Mouse (Mus musculus): ENCODE data around the gene Hspb1.

Gene Hspb1

DNA sequence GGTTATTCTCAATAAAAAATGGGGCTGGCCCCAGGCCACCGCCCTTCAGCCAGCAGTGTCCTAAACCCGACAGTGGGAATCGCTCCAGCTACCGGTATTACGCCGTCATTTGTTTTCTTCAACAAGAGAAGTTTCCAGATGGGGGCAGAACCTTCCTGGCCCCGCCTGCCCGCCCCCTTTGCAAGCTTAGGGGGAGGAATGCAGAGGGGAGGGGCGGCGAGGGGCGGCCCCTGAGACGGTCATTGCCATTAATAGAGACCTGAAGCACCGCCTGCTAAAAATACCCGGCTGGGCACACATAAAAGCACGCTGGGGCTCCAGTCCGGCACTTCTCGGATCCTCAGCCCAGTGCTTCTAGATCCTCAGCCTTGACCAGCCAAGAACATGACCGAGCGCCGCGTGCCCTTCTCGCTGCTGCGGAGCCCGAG, at the start of gene Hspb1:
Gene Hspb1 (plus strand): TSS at position 245 of the 428 bp plus-strand sequence.
- in situ Hi-C loops (cut with MboI, MseI) = no loop called here

DNA sequence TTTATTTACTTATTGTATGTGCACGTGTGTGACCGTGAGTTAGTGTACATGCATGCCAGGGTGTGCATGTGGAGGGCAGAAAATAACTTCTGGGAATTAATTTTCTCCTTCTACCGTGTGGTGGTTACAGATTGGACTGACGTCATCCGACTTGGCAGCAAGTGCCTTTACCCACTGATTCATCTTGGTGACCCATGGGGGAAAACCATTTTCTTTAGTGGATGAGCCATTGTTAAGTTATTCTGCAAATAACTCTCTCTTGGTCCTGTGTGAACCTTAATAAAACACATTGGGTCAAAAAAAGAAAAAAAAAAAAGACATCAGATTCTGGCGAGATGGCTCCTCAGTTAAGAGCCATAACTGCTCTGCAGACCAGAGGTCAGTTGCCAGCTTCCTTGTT, 46.1 kb upstream of the Hspb1 start:
- in situ Hi-C loops (cut with MboI, MseI) = loop anchor here (10.0 kb wide), 1 partner anchor 1363 kb away; no protein-coding TSS in a partner anchor

GRCm38 (mm10) chr5:135843418-135843817, 44.3 kb upstream of the Hspb1 start:
- in situ Hi-C loops (cut with MboI, MseI) = loop anchor here (10.0 kb wide), 1 partner anchor 1361 kb away; no protein-coding TSS in a partner anchor

DNA sequence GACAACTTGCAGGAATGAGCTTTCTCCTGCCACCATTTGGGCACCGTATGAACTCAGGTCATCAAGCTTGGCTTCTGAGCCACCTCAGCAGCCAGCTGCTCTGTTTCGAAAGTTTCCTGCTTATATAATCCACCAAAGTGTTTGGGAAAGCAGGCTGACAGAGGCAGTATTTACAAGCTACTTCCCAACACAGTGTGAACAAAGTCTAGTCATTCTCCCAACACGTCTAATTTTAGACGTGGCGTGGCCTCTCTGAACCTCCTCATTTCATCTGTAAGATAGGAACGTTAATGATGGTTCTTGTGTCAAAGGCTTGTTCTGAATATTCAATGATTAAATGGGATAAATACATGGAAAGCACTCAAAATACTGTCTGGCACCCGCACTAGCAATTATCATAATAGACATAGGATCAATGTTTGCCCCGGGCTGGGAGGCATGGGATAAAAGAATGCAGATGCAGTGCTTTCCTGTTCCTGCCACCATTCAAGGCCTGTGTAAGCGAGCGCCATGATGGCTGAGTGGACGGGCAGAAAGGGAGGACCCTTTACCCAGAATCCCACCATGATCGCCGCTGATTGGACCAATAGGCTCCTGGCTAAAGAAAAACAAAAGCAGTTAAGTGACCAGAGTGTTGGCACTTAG, 41.9 kb upstream of the Hspb1 start:
- in situ Hi-C loops (cut with MboI, MseI) = loop anchor here (10.0 kb wide), 1 partner anchor 1359 kb away; no protein-coding TSS in a partner anchor

DNA sequence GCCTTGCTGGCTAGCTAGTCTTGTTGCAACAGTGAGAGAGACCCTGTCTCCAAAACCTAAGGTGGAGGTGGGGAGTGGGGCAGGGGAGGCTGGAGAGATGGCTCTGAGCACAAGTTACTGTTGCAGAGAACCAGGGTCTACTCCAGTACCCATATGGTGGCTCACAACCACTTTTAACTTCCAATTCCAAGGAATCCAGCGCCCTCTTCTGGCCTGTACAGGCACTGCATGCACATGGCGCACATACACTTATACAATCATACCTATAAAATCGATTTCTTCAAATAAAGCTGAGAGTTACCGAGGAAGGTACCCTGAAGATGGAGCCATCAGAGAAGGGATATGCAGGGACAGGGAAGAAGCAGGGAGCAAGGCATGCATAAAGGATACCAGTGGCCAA, 40.3 kb upstream of the Hspb1 start:
- in situ Hi-C loops (cut with MboI, MseI) = loop anchor here (10.0 kb wide), 1 partner anchor 1357 kb away; no protein-coding TSS in a partner anchor

DNA sequence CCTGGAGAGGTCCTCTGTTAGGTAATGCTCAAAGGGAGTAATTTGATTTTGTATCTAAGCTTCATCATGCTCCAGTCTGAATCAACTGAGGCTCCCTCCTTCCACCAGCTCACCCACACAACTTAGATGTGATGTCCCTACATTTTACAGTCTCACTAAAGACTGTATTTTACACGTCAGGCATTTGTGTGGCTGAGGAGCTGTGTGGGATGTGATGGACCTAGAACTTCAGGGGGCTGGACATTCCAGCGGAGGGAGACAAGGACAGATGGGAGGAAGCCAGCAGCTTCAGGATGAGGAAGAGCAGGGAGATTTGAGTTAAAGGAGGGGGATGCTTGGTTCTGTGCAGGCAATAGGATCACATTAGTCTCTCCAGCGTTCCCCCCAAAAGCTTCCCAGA, 39.8 kb upstream of the Hspb1 start:
- in situ Hi-C loops (cut with MboI, MseI) = loop anchor here (10.0 kb wide), 1 partner anchor 1357 kb away; no protein-coding TSS in a partner anchor

- in situ Hi-C loops (cut with MboI, MseI) = no loop called here
These were observed 36.7 kb upstream of the Hspb1 start for GRCm38 (mm10) chr5:135851024-135851423.

GRCm38 (mm10) chr5:135851481-135851880, 36.2 kb upstream of the Hspb1 start:
- in situ Hi-C loops (cut with MboI, MseI) = no loop called here

- in situ Hi-C loops (cut with MboI, MseI) = no loop called here
These were observed 35.3 kb upstream of the Hspb1 start for GRCm38 (mm10) chr5:135852421-135852820.

DNA sequence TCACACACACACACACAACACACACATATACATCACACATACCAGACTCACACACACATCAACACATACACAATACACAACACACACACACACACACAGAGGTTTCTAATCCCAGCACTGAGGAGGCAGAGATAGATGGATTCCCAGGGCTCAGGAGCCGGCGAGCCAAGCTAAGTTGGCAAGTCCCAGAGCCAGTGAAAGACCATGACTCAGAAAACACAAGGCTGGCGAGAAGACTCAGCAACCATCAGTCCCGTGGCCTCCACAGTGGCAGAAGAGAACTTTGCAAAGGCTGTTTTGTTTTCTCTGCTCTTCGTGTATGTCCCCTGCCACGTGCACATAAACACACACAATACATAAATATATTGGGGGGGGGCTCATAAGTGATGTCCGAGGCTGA, 34.0 kb upstream of the Hspb1 start:
- in situ Hi-C loops (cut with MboI, MseI) = no loop called here

GRCm38 (mm10) chr5:135855156-135855555, 32.6 kb upstream of the Hspb1 start:
- in situ Hi-C loops (cut with MboI, MseI) = no loop called here

DNA sequence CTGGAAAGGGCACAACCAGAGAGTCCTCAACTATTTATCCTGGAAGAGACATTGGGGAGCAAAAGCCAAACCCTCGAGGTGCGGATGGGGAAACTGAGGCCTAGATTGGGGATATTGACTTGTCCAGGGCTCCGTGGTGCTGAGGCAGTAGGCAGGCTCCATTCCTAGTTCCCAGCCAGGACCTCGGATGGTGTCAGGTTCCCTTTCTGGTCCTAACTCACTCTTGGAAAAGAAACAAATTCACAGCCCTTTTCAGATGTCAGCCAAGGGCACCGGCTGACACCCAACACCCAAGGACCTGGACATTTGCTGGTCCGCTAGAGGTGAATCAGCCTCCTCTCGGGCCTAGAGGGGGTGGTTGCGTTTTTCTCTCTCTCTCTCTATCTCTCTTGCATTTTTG, 21.1 kb upstream of the Hspb1 start:
- in situ Hi-C loops (cut with MboI, MseI) = no loop called here

GRCm38 (mm10) chr5:135867637-135868593, 19.8 kb upstream of the Hspb1 start:
- in situ Hi-C loops (cut with MboI, MseI) = no loop called here

GRCm38 (mm10) chr5:135868653-135869052, 19.1 kb upstream of the Hspb1 start:
- in situ Hi-C loops (cut with MboI, MseI) = no loop called here

GRCm38 (mm10) chr5:135869661-135870423, 17.9 kb upstream of the Hspb1 start:
- in situ Hi-C loops (cut with MboI, MseI) = no loop called here

DNA sequence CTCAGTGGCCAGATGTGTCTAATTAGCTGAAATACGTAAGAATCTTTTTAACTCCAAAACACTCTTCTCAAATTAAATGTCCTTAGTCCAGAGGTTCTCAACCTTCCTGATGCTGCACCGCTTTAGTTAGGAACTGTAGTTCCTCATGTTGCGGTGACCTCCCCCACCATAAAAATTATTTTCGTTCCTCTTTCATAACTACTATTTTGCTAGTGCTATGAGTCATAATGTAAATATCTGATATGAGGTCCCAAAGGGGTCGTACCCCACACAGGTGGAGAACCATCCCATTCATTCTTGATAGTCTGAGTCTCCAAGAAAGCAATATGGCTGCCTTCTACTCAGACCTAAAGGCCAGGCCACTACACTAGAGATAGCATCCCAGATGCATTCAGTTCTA, 17.2 kb upstream of the Hspb1 start:
- in situ Hi-C loops (cut with MboI, MseI) = no loop called here

DNA sequence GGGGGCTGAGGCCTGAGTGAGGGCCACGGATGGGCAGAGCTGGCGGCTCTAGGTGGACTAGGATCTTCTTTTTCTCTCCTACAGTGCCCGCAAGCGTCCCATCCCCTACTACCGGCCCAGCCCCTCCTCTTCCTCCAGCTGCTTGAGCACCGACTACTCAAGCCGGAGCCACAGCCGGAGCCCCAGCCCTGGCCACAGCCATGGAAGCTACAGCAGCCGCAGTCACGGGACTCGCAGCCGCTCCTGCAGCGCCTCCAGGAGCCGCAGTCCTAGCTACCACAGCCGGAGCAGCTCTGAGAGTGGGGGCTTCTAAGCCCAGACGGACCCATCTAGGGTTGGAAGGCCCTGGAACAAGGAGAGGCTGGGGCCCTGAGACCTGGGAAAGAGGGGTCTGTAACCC, 14.7 kb upstream of the Hspb1 start:
- in situ Hi-C loops (cut with MboI, MseI) = no loop called here

- in situ Hi-C loops (cut with MboI, MseI) = no loop called here
These were observed 14.0 kb upstream of the Hspb1 start for GRCm38 (mm10) chr5:135873753-135874152.

DNA sequence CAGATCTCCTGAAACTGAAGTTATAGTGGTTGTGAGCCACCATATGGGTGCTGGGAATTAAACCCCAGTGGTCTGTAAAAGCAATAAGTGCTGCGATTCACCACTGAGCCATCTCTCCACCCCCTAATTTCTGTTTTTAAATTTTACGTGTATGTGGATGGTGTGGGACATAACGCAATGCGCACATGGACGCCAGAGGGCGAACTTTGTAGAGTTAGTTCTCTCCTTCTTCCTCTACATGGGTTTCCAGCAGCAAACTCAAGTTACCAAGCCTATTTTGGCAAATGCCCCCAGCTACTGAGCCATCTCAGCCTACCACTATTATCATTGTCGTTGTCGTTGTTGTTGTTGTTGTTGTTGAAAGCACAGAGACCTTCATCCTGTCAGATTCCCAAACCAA, 10.5 kb upstream of the Hspb1 start:
- in situ Hi-C loops (cut with MboI, MseI) = no loop called here

GRCm38 (mm10) chr5:135877831-135878231, 9.9 kb upstream of the Hspb1 start:
- in situ Hi-C loops (cut with MboI, MseI) = no loop called here

- in situ Hi-C loops (cut with MboI, MseI) = no loop called here
These were observed 8.1 kb upstream of the Hspb1 start for GRCm38 (mm10) chr5:135879449-135880158.
